Mouse (Mus musculus) urinary bladder, postnatal 10 days (tissue): ENCODE data around the gene Tnfaip2.

Source experiments
- DNase-seq: peaks from one replicate; pipeline ENCODE4 v3.0.0; 2022; ENCODE audit warnings: low spot score

Tnfaip2 gene

DNA sequence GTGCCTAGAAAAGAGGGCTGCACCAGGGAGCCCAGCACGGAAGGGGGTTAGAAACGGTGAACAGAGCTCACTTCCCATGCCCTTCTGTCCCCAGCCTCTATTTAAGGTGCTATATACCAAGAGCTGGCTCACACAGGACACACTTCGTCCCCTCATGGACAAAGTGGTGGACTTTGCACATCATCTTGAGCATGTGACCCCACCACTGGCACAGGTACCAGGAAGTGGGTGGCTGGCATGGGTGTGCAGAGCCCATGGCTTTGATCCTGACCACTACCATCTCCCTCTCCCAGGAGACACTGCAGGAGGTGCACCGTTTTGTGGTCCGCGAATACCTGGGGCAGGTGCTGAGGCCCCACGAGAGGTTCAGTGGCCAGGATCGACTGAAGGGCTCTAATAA lies 13.9 kb upstream of the Tnfaip2 start:
- no peak for DNase-seq

DNA sequence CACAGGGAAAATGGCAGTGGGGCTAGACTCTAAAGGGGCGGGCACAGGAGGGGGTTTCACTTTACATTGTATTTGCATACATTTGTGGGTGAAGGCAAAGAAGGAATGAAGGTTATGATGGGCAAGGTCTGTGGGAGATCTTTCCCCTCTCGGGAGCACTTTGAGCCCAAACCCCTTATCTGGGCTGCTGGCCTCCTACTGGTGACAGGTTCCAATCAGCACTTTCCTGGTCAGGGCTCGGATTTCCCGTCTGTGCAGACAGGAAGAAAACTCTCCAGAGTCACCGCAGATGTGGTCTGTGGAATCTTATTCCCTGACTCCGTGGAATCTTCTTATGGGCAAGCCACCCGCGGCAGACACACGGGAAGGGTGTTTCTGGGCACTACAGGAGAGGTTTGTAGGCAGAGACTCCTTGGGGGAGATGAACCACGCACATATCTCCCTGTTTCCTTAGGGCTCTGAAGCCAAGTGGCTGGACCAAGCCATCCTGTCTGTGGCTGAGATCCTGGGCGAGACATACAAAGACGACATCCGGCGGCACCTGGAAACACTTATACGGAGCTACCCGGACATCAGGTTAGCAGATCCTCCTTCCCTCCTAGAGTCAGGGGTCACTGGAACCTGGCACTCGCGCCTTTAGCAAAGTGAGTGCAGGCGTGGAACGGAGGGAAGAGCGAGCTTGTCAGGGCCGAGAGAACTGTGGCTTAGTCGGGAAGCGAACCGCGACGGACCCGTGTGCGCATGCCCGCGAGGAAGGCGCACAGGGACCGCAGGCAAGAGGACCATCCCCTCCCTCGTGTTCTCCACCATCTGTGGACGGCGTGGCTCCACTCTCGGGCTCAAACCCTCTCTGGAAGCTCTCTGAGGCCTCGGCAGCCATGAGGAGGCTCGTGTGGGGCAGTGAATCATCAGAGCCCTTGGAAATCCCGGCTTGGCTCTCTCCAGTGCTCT lies 13.0 kb upstream of the Tnfaip2 start:
- DNase-seq = no peak

DNA sequence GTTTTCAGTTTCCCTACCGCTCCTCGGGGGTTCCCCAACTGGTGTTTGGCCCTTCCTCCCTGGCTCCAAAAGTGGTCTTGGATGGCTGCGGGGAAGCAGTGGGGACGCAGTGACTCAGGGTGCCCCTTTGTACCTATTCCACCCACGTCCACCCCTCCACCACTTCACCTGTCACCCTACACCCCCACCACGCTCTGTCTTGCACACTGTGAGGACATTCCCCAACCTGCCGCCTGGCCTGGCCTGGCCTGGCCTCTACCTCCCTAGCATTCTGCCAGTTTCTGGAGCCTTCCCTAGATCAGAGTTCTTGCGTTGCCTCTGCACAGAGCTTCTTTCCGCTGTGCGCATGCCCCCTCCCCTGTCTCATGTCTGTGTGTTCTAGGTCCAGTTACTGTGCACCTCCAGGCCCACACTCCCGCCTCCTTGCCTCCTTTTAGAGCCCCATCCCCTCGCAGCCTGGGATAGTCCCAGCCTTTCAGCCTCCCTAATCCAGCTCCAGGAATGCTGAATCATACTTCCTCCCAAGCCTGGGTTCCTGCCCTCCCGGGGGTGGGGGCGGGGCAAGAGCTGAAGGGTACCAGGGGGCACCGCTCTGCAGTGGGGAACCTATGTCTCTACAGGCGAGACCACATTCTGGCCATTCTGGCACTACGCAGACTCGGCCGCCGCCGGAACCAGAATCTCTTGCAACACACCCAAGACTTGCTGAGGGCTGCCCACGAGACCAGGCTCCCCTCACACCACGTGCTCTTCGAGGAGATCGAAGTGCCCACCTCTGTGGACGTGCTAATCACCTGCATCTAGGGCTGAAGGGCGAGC lies 12.0 kb upstream of the Tnfaip2 start:
- DNase-seq = no peak

DNA sequence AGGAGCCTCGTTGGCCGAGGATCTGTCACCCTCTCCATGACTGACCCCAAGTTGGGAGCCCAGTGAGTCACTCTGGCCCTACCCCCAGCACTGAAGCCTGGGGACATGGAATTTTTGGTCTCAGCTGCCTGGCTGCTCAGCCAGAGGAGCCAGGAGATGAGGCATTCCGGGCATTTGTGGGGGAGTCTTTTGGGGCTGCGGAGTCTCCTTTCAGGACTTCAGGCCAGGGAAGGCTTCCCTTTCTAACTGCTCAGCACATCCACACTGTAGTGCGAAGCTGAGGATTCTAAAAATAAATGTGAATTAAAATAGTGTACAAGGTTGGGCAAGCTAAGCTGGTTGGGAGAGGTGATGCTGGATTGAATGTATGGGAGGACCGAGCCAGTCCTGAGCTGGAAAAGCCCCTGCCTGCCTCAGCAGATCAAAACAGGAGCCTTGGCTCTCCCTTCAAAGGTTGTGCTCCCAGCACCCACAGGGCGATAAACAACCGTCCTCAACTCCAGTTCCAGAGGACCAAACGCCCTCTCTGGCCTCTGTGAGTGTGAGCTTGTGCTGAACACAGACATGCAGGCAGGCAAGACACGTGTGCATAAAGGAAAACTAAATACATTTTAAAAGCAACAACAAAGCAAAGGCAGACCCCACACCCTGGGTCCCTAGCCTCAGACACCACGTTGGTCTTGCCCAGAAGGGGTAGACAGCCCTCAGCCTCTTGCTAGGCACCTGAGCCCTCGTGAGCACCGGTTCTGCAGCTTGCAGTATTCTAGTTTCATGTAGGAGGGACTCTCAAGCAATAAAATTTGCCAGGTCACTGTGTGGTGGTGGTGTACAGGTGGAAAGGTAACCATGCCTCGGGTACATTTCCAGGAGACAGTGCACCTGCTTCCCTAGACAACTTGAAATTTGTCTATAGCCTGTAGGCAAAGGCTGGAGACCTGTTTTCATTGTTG lies 11.1 kb upstream of the Tnfaip2 start:
- DNase-seq = no peak

DNA sequence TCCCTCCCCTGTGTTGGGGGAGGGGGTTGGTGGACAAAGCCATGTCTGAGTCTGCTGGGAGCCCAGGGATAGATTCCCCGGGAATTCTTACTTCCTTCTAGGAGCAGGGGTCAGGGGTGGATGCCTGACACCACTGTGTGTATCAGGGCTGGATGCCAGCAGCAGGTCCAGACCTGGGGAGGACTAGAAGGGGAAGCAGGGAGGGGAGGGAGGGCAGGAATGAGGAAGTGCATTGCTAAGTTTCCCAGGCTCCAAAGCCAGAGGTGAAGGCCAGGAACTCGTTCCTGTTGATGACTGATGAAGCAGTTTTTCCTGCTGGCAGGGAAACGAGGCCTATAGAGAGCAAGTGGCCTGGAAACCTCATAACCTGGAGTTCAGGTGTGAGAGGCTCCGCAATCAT lies 10.2 kb upstream of the Tnfaip2 start:
- DNase-seq = no peak

DNA sequence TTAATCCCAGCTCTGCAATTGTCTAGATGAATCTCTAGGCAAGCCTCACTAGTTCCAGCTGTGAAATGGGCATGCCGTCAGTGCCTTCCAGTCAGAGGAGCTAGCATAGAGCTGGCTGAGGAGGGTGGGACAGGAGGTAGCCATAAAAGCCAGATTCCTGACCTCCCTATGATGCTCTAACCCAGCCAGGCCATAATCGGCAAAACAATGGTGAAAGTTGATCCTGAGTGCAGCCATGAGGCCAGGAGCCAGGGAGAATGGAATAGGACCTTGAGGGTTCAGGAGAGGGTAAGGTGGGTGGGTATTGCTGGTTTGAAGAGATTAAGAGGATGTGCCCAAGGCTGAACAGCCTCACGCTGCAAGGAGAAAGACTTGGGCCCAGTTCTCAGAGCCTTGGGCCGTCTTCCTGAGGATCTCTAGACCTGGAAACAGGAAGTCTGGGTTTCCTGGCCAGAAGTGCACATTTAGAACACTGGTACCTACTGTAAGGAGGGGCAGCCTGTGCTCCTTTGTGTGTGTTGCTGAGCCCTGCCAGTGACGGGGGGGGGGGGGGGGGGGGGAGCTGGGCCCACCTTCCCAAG lies 9.4 kb upstream of the Tnfaip2 start:
- no peak for DNase-seq

DNA sequence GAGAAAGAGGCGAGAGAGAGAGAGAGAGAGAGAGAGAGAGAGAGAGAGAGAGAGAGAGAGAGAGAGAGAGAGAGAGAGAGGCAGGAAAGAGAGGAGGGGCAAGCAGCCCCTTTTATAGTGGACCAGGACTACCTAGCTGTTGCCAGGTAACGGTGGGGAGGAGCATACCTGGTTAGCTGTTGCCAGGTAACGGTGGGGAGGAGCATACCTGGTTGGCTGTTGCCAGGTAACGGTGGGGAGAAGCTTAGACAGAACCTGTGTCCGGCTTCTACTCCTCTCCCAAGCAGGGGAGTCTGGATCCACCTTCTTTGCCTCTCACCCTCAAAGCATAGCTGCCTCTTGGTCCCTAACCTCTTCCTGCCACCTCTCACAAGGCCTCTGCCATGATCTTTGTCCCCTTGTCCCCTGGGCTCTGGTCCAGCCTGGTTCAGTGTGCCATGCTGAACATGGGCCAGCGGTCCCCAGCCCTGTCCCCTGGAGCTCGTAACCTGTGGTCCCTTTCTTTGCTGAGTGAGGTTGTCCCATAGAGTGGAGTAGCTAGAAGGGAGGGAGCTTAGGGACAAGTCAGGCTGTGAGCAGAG lies 8.0 kb upstream of the Tnfaip2 start:
- DNase-seq = no peak

DNA sequence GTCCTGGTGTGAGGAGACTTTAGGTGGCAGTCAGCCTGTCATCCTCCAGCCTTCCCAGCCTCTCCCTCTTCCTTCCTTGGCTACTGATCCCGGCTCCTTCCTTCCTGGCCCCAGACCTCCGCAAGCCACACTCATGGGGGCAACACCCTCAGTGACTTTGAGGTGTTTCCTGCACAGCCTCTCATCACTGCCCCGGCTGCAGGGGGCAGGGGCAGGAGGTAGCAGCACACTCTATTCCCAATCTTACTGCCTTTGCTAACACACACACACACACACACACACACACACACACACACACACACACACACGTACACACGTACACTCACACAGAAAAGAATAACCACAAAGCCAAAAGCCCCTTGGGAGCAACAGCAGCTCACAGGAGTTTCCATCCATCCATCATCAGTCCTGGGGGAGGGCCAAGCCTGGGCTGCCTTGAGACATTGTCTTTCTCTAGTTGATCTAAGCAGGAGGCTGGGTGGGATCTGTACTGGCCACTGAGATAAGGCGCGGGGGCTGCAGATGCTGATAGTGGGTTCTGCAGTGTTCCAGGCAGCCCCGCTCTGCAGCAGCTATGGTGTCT lies 7.4 kb upstream of the Tnfaip2 start:
- DNase-seq = no peak

DNA sequence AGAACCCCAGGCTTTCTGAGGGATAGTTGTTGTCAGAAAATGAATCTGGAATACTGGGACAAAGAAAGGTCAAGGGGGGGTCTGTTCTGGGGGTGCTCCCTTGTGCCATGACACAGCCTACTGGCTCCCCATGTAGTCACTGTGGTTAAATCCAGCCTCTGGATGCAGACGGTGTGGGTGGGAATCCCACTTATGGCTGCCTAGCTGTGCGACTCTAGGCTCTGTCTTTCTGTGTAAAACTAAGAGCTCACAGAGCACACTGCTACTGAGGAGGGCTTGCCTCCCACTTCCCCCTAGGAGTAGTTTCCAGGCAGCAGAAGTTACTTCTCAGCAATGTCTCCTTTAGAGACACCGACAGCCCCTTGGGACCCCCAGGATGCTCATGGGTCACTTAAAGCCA lies 6.1 kb upstream of the Tnfaip2 start:
- no peak for DNase-seq

DNA sequence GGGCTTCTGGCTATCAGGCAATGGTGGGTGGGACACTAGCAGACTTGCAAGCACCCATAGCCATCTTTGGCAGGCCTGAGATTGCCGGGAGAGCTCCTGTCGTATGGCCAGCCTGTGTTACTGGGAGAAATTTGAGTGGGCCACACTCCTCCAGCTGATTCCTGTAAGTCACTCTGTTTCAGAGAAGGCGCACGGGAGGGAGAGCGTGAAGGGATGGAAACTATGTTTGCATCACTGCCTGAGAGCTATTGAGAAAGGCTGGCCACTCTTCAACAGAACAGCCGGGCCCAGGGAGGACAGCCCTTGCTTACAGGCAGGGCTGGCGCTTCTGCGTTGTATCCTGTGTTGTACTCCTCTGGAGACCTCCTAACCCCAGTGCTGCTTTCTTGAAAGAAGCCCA lies 5.6 kb upstream of the Tnfaip2 start:
- no peak for DNase-seq

DNA sequence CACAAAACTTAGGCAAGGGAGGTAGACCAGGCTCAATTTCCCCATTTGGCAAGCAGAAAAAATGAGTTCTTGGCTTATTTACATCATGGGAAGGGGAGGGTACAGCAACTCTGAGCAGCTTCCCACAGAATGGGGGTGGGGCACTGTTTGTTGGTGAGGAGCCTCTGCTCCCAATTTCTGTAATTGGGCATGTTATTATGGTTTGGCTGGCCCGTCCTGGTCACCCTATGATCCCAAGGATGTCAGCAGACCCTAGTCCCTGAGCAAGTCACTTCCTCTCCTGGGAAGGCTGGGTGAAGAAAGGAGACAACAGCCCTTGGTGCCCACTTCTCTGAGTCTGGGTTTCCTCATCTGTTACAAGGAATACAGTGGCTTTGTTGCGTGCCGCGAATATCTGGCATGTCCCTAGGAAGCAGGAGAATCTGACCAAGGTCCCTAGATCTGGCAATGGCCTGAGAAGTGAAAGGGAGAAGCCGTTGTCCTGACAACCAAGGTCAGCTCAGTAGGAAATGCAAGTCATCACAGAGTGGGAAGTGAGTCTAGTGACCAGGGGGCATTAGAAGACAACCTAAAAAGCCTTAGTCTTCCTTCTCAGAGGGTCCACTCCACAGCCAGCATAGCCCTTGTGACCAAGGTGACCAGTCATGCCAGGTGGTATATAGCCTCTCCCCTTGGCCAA lies 4.9 kb upstream of the Tnfaip2 start:
- no peak for DNase-seq

DNA sequence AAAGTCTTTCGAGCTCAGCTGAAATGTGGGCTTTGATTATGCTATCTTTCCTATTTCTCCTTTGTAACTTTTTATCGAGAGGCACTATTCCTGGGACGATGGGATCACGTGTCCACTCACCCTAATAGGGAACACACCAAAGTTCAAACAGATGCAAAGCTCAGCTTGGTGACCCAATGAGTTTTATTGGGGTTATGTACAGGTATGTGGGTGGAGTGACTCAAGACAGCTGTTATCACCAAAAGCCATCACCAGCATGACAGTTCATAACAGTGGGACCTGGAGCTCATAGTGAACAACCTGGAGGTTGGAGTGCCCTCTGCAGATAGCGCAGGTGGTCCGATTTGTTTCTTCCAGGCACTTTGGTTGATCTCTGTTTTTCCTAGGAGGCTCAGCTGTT lies 3.4 kb upstream of the Tnfaip2 start:
- no peak for DNase-seq

DNA sequence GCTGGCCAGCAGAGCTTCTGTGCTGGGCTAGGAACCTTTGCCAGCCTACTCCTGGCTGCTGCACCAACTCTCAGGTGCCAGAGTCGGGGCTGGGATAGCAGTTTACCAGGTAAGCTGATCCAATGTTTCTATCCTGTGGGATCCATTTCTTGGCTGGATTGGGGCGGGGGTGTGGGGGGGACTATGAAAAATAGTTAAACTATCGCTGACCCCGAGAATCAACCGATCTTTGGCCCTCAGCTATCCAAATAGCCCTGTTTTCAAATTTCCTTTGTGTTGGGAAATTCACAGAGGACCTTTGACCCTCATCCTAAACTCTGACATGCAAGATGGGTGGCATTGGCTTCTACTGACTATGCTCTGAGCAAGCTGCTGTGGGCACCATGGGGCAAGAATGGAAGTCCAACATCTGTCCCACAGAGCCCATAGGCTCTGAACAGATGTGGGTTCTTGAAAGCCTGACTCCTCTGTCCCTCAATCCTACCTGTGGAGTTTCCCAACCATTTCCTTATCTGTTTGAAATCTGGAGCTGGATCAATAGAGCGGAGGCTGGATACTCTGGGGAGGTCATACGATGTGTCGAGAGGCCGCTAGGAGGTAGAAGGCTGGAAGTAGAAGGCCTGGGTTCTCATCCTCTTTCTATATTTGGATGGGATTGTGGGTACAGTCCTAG lies 1.4 kb upstream of the Tnfaip2 start:
- no peak for DNase-seq

DNA sequence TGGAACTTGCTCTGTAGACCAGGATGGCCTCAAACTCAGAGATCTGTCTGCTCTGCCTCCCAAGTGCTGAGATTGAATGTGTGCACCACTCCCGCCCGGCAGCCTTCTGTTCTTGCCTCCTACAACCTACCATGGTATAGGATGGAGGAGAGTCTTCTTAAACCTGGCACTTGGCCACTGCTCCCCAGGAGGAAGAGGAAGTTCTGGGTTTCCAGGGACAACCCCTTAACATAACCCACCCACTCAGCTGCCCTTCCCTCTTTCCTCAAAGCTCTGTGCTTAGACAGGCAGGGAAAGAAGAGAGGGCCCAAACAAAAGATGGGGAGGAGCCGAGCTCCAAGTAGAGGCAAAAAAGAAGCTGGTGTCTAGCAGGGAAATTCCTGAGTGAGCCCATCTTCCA lies 746 bp upstream of the Tnfaip2 start:
- no peak for DNase-seq

DNA sequence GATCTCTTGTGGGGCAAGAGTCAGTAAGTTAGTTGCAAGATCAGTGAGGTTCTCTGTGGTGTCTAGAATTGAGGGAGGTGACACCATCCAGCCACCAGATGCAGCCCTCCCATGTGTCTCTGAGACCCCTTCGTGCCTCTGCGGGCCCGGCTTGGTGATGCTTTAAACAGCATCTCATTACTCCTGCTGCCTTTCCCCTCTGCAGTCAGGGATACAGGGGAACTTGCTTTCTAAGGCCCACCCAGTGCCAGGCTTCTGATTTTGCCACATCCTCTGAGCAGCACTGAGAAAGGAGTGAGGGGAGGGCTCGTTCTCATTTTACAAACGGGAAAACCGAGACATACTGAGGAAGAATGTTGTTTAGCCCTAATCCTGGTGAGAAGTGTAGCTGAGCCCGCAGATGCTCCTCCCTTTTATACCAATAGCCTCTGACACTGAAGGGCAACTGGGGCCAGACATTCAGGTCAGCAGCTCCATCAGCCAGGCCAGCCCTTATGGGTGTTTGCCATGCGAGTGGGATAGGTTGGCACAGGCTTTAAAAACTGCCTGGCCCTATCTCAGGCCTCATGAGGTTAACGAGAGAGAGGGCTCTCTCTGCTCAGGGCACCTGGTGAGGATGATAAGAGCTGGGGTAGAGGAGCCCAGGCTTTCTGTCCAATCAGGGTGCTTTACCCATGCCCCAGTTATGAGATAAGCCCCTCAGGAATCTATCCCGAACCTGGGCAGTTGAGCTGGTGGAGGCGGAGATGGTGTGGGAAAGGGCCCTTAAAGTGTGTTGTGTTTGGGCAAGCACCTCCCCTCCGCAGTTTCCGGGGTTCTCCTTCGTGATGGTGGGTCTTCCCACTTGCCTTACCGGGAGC lies 972 bp downstream of the Tnfaip2 start:
- DNase-seq = no peak

DNA sequence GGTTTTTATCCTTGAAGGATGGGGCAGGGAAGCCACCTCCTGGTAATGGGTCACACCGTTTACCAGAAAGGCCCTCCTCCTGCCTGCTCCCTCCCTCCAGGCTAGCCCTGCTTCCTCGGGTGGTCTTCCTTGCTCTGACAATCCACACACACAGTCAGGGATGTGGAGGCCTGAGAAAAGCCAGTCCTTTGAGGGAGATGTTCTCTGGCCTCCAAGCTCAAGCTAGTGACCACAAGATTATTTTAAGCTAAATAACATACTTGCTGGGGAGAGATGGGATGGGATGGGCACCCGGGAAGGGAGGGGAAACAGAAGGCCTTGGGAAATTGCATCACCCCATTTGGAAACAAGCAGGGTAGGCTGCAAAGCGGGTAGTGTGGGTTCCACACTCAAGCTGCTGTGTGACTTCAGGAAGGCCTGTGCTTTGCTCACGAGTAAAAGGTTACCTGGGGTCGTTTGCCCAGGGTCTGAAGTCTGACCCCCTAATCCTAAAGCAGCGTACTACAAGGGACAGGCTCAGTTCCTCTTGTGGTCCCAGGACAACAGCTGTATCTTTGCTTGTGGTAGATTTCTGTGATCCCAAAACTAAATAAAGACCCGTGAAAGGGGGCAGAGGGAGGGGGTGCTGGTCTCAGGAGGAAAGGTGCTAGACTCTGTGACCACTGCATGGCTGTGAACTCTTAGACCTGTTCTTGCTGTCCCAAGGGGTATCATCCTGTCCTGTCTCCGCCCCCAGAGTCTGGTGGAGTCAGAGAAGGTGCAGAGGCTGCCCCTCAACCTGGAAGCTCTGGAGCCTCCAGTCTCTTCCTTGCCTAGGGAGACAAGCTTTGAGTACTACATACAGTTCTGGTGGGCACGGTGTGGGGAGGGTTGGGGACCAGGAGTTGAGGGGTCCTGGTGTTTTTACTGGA lies 1.9 kb downstream of the Tnfaip2 start:
- DNase-seq = no peak

DNA sequence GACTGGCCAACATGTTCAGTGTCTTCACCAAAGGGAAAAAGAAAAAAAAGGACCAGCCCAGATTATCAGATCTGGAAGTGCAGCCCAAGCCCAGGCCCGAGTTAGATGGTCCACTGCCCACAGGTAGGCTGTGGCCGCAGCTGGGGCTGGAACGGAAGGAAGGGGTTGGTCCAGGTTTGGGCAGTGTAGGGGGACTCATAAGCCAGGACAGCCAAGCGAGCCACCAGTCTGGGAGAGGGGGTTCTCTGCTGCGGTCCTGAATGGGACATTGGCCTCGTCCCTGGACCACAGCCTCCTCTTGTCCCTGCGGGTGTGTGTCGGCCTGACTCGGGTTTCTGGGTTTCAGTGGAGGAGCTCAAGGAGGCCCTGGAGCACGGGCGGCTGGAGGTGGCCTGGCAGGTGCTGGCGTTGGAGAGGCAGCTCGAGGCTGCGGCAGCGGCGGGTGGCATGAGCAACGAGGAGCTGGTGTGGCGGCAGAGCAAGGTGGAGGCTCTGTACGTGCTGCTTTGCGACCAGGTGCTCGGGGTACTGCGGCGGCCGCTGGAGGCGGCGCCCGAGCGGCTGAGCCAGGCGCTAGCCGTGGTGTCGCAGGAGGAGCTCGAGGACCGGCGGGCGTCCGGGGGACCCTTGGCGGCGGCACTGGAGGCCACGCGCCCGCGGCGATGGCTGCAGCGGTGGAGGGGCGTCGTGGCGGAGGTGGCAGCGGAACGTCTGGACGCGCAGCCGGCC lies 3.1 kb downstream of the Tnfaip2 start:
- no peak for DNase-seq
